Mouse (Mus musculus) megakaryocyte, embryonic 14.5 days (primary cell): ENCODE results near the gene Pfdn6. TPM values are rescaled to one million over a fixed set of nuclear protein-coding genes. Genes with fewer than 3 reads are reported as not detected.

Source experiments
- H3K27me3 ChIP-seq: replicated peaks from 2 replicates; pipeline ENCODE3; 2012; ENCODE audit warnings: inconsistent platforms
- H3K36me3 ChIP-seq: replicated peaks from 2 replicates; pipeline ENCODE3; 2012; ENCODE audit warnings: low read length, inconsistent platforms, mixed read lengths
- H3K4me1 ChIP-seq: 2 replicates; pipeline ENCODE4 v1.6.1; 2012; ENCODE audit warnings: inconsistent platforms
- H3K4me3 ChIP-seq: replicated peaks from 2 replicates; pipeline ENCODE3; 2012; ENCODE audit warnings: moderate library complexity, mild to moderate bottlenecking, inconsistent platforms
- H3K9me3 ChIP-seq: 2 replicates; pipeline ENCODE4 v1.6.1; 2012; ENCODE audit warnings: inconsistent platforms
- FLI1 ChIP-seq: IDR thresholded peaks from 2 replicates; pipeline ENCODE4 v1.6.1; 2012; ENCODE audit warnings: low read length, inconsistent platforms, mixed read lengths
- GATA1 ChIP-seq: IDR thresholded peaks from 3 replicates; pipeline ENCODE4 v1.6.1; 2012; ENCODE audit warnings: mixed read lengths, low read length, inconsistent platforms, borderline replicate concordance
- polyA plus RNA-seq: library from polyadenylated mRNA; stranded (reverse); fragments of >175 nt; gene quantifications from 2 replicates; pipeline ENCODE4 v1.2.3, GENCODE M21; 2012; ENCODE audit warnings: low replicate concordance; ENCODE audit not compliant: insufficient read depth

The Pfdn6 gene
- polyA plus RNA-seq, 1 experiment: 269 TPM

GRCm38 (mm10) chr17:33948905-33949537, 8.9 kb upstream of the Pfdn6 start:
- Histone ChIP-seq H3K27me3 (no peaks in the 10 kb centered on the region), H3K36me3 (peaks cover 84% of the 10 kb centered on the region), H3K9me3 (no peaks in the 10 kb centered on the region), H3K4me3 (no peak overlapping the region), H3K4me1 (peaks cover 67% of the 10 kb centered on the region)
- TF ChIP-seq FLI1: no peak
- no peak for TF ChIP-seq GATA1

- Histone ChIP-seq H3K4me3 (peak overlapping the region; percentile 38), H3K27me3 (no peaks in the 10 kb centered on the region), H3K36me3 (peaks cover 86% of the 10 kb centered on the region), H3K9me3 (no peaks in the 10 kb centered on the region), H3K4me1 (peaks cover 66% of the 10 kb centered on the region)
- TF ChIP-seq FLI1: no peak
- TF ChIP-seq GATA1: no peak
Observed at GRCm38 (mm10) chr17:33948090-33948904, 8.2 kb upstream of the Pfdn6 start.

- H3K36me3 ChIP-seq: peaks cover 85% of the 10 kb centered on the region
Observed at GRCm38 (mm10) chr17:33947430-33948089, 7.4 kb upstream of the Pfdn6 start.

GRCm38 (mm10) chr17:33943454-33943853, 3.3 kb upstream of the Pfdn6 start:
- Histone ChIP-seq H3K4me3 (no peak overlapping the region), H3K9me3 (no peaks in the 10 kb centered on the region), H3K36me3 (peaks cover 65% of the 10 kb centered on the region), H3K27me3 (no peaks in the 10 kb centered on the region), H3K4me1 (peaks cover 48% of the 10 kb centered on the region)
- TF ChIP-seq GATA1: no peak
- no peak for TF ChIP-seq FLI1

More at GRCm38 (mm10) chr17:33947430-33948089, 7.4 kb upstream of the Pfdn6 start:
- Histone ChIP-seq H3K9me3 (no peaks in the 10 kb centered on the region), H3K4me3 (peak overlapping the region; percentile 24), H3K4me1 (peaks cover 63% of the 10 kb centered on the region), H3K27me3 (no peaks in the 10 kb centered on the region)
- no peak for TF ChIP-seq FLI1
- no peak for TF ChIP-seq GATA1

- Histone ChIP-seq H3K4me1 (peaks cover 34% of the 10 kb centered on the region), H3K36me3 (peaks cover 66% of the 10 kb centered on the region), H3K27me3 (no peaks in the 10 kb centered on the region), H3K9me3 (no peaks in the 10 kb centered on the region), H3K4me3 (peak overlapping the region; percentile 98)
- no peak for TF ChIP-seq GATA1
- no peak for TF ChIP-seq FLI1
Observed at GRCm38 (mm10) chr17:33941381-33941780, 1.2 kb upstream of the Pfdn6 start.

- Histone ChIP-seq H3K9me3 (no peaks in the 10 kb centered on the region), H3K36me3 (peaks cover 64% of the 10 kb centered on the region), H3K4me3 (peak overlapping the region; percentile 98), H3K27me3 (no peaks in the 10 kb centered on the region), H3K4me1 (peaks cover 33% of the 10 kb centered on the region)
- TF ChIP-seq GATA1 (no peak), FLI1 (no peak)
Observed at GRCm38 (mm10) chr17:33940981-33941380, 838 bp upstream of the Pfdn6 start.

GRCm38 (mm10) chr17:33938783-33939182, 1.4 kb downstream of the Pfdn6 start:
- TF ChIP-seq GATA1 (no peak), FLI1 (no peak)
- Histone ChIP-seq H3K36me3 (peaks cover 66% of the 10 kb centered on the region), H3K9me3 (no peaks in the 10 kb centered on the region), H3K4me1 (peaks cover 41% of the 10 kb centered on the region), H3K27me3 (no peaks in the 10 kb centered on the region), H3K4me3 (peak overlapping the region; percentile 98)

GRCm38 (mm10) chr17:33936993-33937392, 3.1 kb downstream of the Pfdn6 start:
- no peaks in the 10 kb centered on the region for H3K27me3 ChIP-seq
- TF ChIP-seq GATA1 (no peak), FLI1 (no peak)
- H3K36me3 ChIP-seq: peaks cover 69% of the 10 kb centered on the region
- H3K9me3 ChIP-seq: no peaks in the 10 kb centered on the region
- H3K4me1 ChIP-seq: peaks cover 41% of the 10 kb centered on the region
- H3K4me3 ChIP-seq: no peak overlapping the region

- no peaks in the 10 kb centered on the region for H3K27me3 ChIP-seq
- H3K36me3 ChIP-seq: peaks cover 77% of the 10 kb centered on the region
- no peaks in the 10 kb centered on the region for H3K9me3 ChIP-seq
- H3K4me1 ChIP-seq: peaks cover 44% of the 10 kb centered on the region
- TF ChIP-seq GATA1 (no peak), FLI1 (no peak)
- peak overlapping the region; percentile 18 for H3K4me3 ChIP-seq
Observed at GRCm38 (mm10) chr17:33935422-33936055, 4.6 kb downstream of the Pfdn6 start.

- TF ChIP-seq FLI1 (no peak), GATA1 (no peak)
- H3K36me3 ChIP-seq: peaks cover 72% of the 10 kb centered on the region
Observed at GRCm38 (mm10) chr17:33932970-33933369, 7.2 kb downstream of the Pfdn6 start.

More at GRCm38 (mm10) chr17:33932970-33933369, 7.2 kb downstream of the Pfdn6 start:
- H3K4me1 ChIP-seq: peaks cover 45% of the 10 kb centered on the region
- no peak overlapping the region for H3K4me3 ChIP-seq
- no peaks in the 10 kb centered on the region for H3K9me3 ChIP-seq
- no peaks in the 10 kb centered on the region for H3K27me3 ChIP-seq
